Mouse (Mus musculus): ENCODE data around the gene Sdhc.

Sdhc gene

DNA sequence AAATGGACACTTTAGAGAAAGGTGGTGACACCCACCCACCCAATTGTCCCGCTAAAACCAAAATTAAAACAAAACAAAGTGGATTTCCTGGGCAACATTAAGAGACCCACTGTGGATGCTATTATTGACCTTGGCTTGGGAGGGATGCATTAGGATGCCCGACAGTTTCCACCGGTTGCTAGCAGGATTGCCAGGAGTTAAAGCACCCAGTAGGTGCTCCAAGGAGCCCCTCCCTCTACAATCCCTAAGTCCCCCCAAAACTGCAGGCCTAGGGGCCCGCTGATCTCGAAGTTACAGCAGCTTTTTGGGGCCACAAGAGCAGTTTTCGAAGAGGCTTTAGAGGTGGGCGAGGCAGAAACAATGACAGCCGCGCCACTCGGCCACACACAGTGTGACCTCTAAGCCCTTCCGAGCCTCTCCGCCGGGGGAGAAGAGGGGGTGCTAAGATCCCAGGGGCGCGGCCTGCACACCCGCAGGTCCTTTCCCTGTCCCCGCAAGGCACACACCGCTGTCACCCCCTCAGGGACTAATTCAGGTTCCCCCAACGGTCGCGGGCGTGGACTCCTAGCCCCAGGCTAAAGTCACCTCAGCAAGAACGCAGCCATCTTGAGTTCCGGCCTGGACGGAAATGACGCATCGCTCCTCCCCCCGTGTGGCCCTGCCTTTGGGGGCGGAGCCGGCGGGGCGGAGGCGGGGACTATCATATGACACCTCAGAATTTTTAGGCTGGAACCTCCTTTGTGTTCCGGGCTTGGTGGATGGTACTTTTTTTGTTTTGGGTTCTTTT is at the start of gene Sdhc, which contains the start of gene Mpz:
Sdhc (minus strand) TSS at position 630 of the 787 bp plus-strand sequence.
Mpz (plus strand) TSS at position 738 of the 787 bp plus-strand sequence.
- DNase-seq (ENCODE audit: low spot score), result peak; percentile 92

DNA sequence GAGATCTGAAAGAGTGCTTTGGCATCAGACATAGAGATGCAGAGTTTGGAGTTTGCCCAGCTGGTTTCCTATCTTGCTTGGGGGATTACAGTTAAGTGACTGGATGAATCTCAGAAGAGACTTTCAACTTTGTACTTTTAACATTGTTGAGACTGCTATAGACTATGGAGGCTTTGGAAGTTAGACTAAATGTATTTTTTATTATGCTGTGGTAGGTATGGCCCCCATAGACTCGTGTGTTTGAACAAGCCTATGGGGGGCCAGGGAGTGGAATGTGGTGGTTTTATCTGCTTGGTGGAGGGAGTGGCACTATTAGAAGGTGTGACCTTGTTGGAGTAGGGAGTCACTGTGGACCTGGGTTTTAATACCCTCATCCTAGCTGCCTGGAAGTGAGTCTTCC is 49.1 kb upstream of the Sdhc start:
- DNase-seq (ENCODE audit: low spot score), result no peak

DNA sequence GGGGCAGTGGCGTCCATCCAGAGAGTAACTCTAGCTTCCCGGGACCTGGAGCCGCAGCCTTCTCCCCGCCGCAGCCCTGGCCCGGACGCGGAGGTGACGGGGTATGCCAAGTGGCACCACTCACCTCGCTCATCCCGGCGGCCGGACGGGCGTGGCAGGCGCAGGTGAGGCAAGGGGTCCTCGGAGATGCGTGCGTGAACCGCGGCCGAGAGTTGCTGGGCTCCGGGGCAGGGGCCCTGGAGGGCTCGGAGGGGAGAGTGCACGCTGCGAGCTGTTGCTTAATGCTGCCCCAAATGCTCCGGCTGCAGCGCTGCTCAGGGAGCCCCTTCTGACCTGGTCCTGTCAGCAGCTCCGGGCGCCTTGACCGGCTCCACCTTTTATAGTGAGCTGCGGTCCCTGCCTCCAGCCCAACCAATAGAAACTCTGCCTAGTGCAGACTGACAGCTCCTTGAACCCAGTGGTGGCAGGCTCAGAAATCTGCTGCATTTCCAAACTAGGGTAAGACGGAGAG is 45.5 kb upstream of the Sdhc start, which contains the start of gene Pcp4l1:
Pcp4l1 (minus strand) TSS at position 382 of the 511 bp plus-strand sequence.
- peak; percentile 75 for DNase-seq (ENCODE audit: low spot score)

DNA sequence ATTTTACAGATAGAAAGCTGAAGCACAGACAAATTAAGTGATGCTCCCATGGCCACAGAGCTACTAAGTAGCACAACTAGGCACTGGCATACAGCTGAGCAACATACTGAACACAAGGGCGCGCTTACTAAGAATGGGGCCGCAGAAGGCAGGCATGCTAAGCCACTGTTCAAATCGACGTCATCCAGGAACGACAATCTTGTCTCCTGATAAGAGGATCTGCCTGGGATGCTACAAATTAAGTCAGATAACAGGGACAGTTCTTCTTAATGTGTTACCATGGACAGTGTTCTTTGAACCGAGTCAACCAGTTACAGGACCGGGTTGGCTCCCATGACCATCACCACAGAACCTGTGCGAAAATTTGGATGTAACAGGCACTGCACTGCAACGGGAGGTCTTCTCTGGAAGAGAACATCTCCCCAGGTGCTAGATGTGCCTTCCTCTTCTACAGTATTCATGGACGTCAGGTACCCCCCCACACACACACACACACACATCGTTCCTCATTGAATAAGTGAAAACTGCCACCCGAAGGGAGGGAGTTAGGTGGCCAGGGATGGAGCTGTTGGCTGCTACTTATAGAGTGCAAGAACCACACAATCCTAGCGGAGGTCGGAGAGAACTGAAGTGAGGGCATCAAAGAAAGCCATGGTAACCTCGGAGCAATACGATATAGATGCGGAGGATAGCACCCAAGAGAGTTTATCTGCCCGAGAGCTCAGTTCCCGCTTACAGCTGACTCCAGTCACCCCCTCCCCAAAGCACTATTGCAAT is 44.8 kb upstream of the Sdhc start:
- DNase-seq (ENCODE audit: low spot score), result no peak

DNA sequence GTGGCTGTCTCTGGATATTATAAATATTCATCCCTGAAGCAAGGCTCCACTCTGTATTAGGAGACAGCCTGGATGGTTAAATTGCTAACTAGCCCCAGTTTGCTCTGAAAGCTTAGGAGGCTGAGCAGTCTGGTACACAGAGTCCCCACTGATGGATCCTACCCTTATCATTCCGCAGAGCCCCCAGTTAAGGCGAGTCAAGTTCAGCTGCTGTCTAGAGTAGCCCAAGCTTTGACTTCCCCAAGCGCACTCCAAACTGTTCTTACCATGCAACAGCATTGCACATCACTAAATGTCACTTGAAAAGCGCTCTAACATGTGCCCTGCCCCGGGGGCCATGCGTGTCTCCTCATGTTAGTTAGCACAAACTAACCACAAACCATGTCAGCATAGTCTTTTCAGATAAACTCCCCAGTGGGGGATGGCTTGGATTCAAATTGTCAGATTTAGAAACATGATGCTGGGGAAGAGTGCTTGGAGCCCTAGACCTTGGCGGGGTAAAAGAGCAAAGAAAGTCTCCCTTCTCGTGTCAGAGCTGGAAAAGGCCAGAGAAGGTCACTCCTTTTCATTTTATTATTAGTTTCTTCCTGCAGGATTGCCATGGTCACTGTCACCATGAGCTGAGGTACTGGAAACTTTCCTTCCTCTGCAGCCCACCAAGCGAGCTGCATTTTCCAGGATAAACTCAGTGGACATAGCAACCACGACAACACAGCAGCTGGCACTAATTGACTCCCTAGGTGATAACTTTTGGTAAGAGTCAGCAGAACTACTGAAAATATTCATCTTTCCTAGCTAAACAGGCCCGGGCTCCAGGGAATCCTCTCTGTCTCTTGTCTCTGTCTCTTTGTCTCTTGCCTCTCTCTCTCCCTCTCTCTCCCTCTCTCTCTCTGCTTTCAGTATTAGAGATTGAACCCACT is 43.8 kb upstream of the Sdhc start:
- no peak for DNase-seq (ENCODE audit: low spot score)

DNA sequence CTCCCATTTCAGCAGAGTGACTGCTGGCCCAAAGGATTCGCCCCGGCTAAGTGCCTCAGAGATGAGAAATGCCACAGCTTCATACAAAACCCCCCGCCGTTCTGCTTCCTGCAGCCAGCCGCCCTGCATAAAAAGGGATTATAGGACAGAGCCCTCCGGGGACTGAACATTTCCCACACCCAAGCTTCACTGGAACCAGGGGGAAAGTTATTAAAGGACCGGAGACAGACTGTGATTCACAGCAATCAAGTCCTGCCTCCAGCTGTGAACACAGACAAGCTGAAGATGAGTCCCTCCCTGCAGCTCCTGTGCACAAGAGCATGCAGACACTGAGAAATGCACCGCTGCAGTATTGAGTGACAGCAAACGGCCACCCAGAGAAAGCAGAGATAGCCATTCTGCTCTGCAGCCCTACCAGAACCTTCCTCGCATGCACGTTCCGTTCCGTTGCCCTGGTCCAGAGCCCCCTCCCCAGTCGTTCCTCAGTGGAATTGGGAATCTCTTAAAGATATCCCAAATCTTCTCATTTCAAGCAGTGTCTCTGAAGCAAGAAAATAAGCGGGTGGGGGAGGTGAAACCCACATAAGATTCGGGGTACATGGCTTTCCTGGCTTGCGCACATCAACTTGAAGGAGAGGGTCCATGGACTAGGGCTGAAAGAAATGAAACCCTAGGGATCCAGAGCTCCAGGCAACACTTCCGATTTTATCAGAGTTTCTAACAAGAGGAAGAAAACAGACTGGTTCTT is 42.9 kb upstream of the Sdhc start:
- no peak for DNase-seq (ENCODE audit: low spot score)

DNA sequence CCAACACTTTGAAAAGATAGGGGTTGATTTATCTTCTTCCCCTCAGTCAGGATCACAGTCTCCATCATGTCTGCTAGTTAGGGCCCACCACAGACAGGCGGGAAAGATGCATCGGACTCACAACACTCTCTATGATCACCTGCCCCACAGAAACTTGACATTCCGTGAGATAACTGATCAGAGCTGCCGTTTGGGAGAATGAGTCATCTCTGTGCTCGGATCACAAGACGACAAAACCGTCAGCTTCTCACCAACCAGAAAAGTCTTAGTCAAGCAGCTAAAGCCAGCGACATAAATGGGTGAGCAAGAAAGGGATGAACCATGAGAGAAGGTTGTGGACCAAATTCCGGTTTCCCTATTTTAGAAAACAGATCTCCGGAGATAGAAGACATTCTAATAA is 41.9 kb upstream of the Sdhc start:
- DNase-seq (ENCODE audit: low spot score), result no peak

DNA sequence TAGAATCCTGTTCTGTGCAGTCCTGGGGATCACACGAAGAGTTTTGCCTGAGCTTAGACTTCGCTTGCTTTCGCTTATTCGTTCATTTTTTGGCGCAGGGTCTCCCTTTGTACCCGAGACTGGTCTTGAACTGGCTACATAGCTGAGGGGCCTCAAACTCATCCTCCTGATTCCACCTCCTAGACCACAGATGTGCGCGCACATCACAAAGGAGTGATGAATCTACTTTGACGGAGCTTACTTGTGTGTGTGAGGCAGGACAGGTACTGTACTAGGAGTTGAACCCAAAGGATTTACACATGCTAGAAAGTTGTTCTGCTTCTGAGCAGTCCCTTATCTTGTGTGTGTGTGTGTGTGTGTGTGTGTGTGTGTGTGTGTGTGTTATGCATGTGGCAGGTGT is 40.4 kb upstream of the Sdhc start:
- no peak for DNase-seq (ENCODE audit: low spot score)

DNA sequence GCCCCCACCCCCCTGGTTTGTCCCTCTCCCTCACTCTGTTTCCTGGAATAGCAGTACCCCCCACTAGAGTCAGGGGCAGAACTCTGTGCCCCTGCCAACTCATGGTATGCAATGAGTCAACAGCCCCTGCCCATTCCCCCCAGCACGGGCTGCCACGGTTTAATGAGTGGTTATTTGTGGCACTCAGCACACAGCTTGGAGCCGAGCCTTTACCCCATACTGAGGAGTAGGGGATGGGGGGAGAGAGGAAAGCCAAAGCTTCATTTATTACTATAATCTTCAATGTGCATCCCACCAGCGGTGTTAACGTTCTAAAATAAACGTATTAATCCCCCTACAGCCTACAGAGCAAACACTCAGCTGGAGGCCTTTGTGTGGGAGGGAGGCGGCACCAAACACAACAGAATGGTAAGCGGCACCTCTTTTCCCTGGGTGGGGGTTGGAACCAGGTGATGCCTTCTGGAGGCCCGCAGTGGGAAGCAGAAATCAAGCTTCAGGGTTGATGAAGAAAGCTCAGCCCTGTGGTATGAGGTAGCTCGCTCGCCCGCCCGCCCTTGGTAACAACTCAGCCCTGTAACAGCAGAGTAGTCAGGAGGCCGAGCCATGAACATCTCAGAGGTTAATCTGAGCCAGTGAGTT is 39.2 kb upstream of the Sdhc start:
- no peak for DNase-seq (ENCODE audit: low spot score)

DNA sequence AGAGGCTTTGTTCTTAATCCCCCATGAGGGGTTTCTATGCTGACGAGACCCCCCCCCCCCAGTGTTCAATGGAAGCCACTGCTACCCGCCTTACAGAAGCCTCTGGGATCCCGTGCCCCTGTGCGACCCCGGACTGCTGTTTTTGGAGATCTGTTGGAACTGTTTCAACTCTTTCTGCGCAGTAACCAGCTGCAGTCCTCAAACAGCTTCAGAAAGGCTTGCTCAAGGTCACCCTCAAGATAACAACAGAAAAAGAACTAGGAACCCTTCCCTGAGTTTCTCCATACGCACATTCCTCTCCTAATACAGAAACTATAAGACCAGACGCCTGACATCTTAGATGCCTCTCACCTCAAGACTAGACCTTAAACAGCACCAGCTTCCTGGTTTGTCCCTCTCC is 38.6 kb upstream of the Sdhc start:
- DNase-seq (ENCODE audit: low spot score), result no peak

DNA sequence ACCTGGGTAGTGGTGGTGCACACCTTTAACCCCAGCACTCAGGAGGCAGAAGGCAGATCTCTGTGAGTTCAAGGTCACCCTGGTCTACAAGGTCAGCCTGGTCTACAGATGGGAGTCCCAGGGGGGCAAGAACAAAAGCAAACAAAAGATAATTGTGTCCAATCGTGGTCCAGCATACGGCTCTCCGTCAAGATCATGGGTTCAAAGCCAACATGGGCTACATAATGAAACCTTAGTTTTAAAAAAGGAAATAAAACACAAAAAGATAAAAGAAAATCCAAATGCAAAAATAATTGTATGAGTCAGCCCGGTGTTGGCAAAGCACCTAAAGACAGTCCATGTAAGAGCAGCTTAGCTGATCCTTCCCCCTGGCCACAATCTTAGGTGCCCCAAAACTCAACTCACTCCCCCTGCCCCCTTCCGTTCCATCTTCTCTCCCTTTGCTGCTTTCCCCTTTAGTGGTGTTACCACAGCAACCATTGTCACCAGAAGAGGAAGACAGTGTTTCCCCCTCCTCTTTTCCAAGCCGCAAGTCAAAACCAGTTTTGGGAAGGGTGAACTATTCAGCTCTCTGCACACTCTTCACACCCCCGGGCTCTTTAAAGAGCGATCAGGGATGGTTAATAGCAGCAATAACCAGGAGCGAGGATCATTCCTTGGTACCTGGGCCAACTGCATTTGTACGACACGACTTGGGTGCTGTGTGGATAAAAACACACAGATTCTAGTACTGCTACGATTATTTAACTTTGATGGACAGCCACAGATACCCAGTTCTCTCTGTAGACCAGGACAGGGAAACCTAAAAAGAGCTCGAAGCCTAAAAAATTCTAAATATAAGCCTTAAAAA is 37.7 kb upstream of the Sdhc start:
- no peak for DNase-seq (ENCODE audit: low spot score)

DNA sequence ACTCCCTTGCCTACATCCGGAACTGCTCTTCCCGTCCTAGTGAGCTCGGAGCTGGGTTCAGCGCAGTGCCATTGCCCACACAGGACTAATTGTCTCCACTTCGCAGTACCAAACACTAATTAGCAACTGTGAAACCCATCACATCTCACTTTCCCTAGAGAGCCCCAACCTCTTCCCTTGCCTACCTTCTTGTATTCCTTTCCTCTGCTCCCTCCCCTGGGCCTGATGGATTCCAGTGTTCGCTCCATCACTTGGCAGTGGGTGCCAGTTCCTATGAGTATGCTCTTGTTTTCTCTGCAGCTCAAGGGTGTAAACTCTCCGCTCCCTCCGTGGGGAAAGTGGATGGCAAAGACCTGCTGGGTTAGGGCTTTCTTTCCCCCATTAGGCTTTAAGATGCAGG is 35.3 kb upstream of the Sdhc start:
- DNase-seq (ENCODE audit: low spot score), result no peak

DNA sequence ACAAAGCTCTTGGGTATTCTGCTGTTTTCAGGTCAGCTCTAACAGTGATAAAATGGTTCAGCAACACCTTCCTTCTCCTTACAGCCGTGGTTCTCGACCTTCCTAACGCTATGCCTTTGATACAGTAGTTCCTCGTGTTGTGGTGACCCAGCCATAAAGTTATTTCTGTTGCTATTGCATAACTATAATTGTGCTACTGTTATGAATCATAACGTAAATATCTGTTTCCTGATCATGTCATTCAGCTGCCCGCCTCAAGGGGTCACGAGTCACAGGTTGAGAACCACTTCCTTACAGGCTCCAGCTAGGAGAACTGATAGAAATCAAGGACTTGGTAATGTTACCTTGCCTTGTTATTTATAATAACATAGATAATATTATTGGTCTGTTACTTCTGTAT is 33.9 kb upstream of the Sdhc start:
- no peak for DNase-seq (ENCODE audit: low spot score)

DNA sequence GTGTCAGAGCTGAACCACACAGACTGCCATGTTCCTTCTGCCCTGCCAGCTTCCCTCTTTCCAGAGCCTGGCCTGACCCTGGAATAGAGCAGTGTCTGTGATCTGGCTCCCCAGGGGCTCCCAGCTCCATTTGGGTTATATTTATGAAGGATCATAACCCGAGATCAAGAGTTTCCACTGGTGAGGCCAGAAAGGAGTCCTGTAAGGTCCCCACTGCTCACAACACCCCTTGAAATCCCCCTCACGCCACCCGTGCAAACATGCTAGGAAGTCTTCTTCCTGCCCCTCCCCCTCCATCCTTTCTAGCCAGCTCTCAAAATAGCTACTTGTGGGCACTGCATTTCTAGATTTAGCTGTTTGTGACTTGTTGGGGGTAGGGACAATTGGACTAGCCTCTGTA is 33.2 kb upstream of the Sdhc start:
- no peak for DNase-seq (ENCODE audit: low spot score)

DNA sequence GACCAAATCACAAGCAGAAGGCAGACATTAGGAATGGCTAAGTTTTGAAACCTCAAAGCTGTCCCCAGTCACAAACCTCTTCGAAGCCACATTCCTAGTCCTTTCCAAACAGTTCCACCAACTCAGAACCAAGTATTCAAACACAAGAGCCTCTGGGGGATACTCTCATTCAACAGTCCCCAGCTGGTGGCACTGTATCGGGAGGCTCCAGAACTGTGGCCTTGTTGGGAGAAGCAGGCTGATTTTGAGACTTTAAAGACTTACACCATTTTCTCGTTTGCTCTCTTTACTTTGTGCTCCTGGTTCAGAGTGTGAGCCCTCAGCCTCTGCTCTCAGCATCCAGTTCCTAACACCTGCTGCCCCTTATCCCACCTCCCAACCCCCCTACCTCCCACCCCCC is 32.6 kb upstream of the Sdhc start:
- no peak for DNase-seq (ENCODE audit: low spot score)

DNA sequence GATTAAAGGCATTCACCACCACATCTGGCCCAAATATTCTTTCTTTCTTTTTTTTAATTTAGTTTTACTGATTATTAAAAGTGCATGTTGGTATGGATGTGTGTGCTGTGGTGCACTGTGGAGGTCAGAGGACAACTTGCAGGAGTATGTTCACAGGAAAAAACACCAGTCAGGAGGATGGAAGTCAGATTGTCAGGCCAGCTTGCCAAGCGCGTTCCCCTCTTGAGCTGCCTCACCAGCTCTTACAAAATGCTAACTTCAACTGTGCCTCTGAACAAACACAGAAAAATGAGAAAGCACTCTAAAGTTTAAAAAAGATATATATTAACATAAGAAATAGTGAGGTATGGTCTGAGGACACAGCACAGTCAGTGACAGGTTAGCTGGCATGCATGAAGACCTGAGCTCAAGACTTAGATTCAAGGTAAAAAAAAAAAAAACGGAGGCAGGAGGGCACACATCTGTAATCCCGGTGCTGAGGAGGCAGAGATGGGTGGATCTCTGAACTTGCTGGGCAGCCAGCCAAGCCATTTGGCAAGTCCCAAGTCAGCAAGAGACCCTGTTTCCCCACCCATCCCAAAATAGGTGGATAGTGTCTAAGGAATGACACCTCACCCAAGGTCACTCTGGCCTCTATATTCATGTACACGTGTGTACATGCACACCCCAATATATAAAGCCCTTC is 29.2 kb upstream of the Sdhc start:
- no peak for DNase-seq (ENCODE audit: low spot score)

DNA sequence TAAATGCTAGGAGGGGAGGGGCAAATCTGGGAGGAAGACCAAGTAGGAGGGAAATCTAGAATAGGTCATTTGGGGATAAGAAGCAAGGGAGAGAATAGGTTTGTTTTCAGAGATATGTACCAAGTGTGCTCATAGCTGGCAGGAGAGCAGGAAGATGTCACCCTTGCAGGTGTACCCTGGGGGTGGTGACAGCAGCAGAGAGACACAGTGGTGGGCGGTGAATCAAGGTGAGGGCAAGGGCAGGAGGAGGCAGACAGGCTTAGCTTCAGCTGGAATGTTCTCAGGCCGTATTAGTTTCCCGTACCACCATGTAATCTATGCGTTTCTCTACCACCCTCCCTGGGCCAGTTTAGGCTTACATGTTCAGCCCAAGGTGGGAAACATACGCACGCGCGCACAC is 22.4 kb upstream of the Sdhc start:
- no peak for DNase-seq (ENCODE audit: low spot score)

DNA sequence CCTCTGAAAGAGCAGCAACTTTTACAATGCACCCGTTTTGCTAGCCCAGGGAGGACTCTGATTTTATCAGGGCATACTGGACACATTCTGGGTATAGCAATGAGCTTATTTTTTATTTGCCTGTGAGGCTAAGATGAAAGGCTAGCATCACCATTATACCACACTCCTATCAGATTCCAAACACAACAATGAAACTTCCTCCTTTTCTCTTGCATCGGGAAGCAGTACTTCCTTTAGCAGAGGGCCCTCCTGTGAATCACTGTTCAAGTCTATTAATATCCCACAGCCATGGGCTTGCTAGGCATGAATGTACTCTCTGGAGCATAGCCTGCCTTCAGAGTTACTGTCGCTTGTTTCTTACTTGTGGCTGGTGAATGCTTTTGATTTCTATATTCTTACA is 20.7 kb upstream of the Sdhc start:
- DNase-seq (ENCODE audit: low spot score), result no peak

DNA sequence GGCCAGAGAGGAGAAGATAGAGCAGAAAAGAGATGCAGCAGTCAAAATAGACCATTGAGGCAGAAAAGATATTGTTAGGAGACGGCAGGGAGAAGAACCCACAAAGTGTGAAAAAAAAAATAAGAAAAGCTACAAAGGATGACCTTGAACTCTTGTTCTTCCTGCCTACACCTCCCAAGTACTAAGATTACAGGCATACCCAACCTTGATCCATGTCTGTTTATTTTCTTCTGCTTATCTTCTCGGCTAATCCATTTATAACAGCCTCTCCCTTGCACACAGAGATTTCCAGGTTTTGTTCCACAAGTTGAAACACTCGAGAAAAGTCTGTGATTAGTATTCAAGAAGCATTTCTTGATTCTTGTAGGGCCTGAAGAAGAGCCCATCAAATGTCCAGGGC is 19.5 kb upstream of the Sdhc start:
- DNase-seq (ENCODE audit: low spot score), result no peak

All from yolk sac, embryonic 10.5 days (tissue).